In the genomic region with DNA sequence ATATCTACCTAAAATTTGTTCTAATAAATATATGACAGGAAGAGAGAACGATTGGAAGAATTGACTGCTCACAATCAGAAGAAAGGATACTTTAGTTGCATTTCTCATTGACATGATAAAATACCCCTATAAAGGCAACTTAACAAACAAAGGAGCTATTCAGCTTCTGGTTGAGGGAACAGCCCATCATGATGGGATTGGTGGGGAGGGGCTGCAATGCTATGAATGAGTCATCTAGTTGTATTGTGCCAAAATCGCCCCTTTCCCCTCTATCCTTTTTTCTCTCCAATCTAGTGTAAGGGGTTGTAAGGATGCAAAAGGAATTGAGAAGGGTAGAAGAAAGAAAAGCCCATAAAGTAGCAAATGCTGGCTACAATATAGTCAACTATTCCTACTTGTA, we compare ENCODE assay signal across 14 mouse cellular contexts.
"Had no signal": no experiment of that assay in that cellular context is flagged by ENCODE, and none has a peak within 500 bp of the region (broad histone marks: within the 10 kb centered on the region; RNA-seq: fewer than 3 reads in every experiment).

No protein-coding gene starts in this region.

- H3K9ac ChIP-seq: kidney, embryonic 15.5 days; limb, embryonic 15.5 days; liver, embryonic 12.5 days; lung, embryonic 14.5 days; midbrain, embryonic 12.5 days; stomach, embryonic 15.5 days had no signal

- H3K4me3 ChIP-seq: kidney, embryonic 15.5 days; left cerebral cortex, adult 2 months; limb, embryonic 15.5 days; liver, embryonic 12.5 days; midbrain, embryonic 12.5 days; myocyte; stomach, embryonic 15.5 days had no signal

- DNase-seq: kidney, adult 2 months; kidney, postnatal 14 days; lung, embryonic 14.5 days; lung, postnatal 10 days; lung, postnatal 4 days; thymus, adult 2 months; thymus, postnatal 25 days had no signal

- H3K4me1 ChIP-seq: kidney, embryonic 15.5 days; limb, embryonic 15.5 days; liver, embryonic 12.5 days; midbrain, embryonic 12.5 days; stomach, embryonic 15.5 days had no signal

- H3K27ac ChIP-seq: kidney, embryonic 15.5 days; left cerebral cortex, adult 2 months; limb, embryonic 15.5 days; liver, embryonic 12.5 days; midbrain, embryonic 12.5 days; stomach, embryonic 15.5 days had no signal

- H3K27me3 ChIP-seq: kidney, embryonic 15.5 days; limb, embryonic 15.5 days; liver, embryonic 12.5 days; midbrain, embryonic 12.5 days; stomach, embryonic 15.5 days had no signal

- ATAC-seq: liver, embryonic 12.5 days had no signal

- H3K9me3 ChIP-seq: kidney, embryonic 15.5 days; limb, embryonic 15.5 days; liver, embryonic 12.5 days; midbrain, embryonic 12.5 days; stomach, embryonic 15.5 days had no signal

- H3K4me2 ChIP-seq: kidney, embryonic 15.5 days; limb, embryonic 15.5 days; liver, embryonic 12.5 days; lung, embryonic 14.5 days; midbrain, embryonic 12.5 days; stomach, embryonic 15.5 days had no signal

- H3K36me3 ChIP-seq: kidney, embryonic 15.5 days; limb, embryonic 15.5 days; liver, embryonic 12.5 days; midbrain, embryonic 12.5 days; stomach, embryonic 15.5 days had no signal
